Mouse (Mus musculus) ES-E14 (cell line): ENCODE data around the gene Brf1. TPM values are rescaled to one million over a fixed set of nuclear protein-coding genes. Genes with fewer than 3 reads are reported as not detected.

Source experiments
- DNase-seq: peaks from one replicate; pipeline ENCODE4 v3.0.0-alpha.2; 2013; ENCODE audit warnings: low read depth, low spot score
- H3K27ac ChIP-seq: 2 replicates; pipeline ENCODE4 v1.5.1; 2012; ENCODE audit warnings: low read depth, mild to moderate bottlenecking, low read length, moderate library complexity, mixed read lengths; ENCODE audit not compliant: poor library complexity, insufficient read depth, severe bottlenecking
- H3K36me3 ChIP-seq: 2 replicates; pipeline ENCODE4 v1.6.1; 2012; ENCODE audit warnings: mild to moderate bottlenecking, low read length, moderate library complexity, mixed read lengths; ENCODE audit not compliant: control insufficient read depth, poor library complexity, insufficient read depth, severe bottlenecking
- H3K4me1 ChIP-seq, 2 experiments: fragments of 150-350 bp in 1 of 2; sonication (generic) in 1 of 2; 2 replicates each; pipeline ENCODE4 v1.6.1; 2012; ENCODE audit warnings: low read length in 2 of 2, mild to moderate bottlenecking in 1 of 2, mixed read lengths in 1 of 2; ENCODE audit not compliant: control insufficient read depth in 2 of 2, insufficient read depth in 2 of 2, poor library complexity in 1 of 2
- H3K4me3 ChIP-seq, 2 experiments: fragments of 150-350 bp in 1 of 2; sonication (generic) in 1 of 2; 2 replicates each; pipeline ENCODE4 v1.5.1; 2012; ENCODE audit warnings: low read length in 2 of 2, low read depth in 1 of 2, mild to moderate bottlenecking in 1 of 2, mixed read lengths in 1 of 2; ENCODE audit not compliant: insufficient read depth in 1 of 2, poor library complexity in 1 of 2, severe bottlenecking in 1 of 2
- H3K9ac ChIP-seq: 2 replicates; pipeline ENCODE4 v1.6.1; 2012; ENCODE audit warnings: low read depth, mild to moderate bottlenecking, low read length, mixed read lengths; ENCODE audit not compliant: poor library complexity, insufficient read depth, severe bottlenecking
- H3K9me3 ChIP-seq: fragments of 150-350 bp; sonication (generic); 2 replicates; pipeline ENCODE4 v1.6.1; 2012; ENCODE audit warnings: low read depth, mild to moderate bottlenecking, low read length; ENCODE audit not compliant: control insufficient read depth, insufficient read depth
- CHD2 ChIP-seq: IDR thresholded peaks from 2 replicates; pipeline ENCODE4 v1.6.1; 2014; ENCODE audit warnings: mild to moderate bottlenecking, low read depth, low read length, inconsistent platforms
- HCFC1 ChIP-seq: IDR thresholded peaks from 2 replicates; pipeline ENCODE4 v1.6.1; 2012; ENCODE audit warnings: low read length, inconsistent platforms, borderline replicate concordance; ENCODE audit not compliant: insufficient read depth
- MAFK ChIP-seq: IDR thresholded peaks from 2 replicates; pipeline ENCODE4 v1.6.1; 2014; ENCODE audit warnings: mild to moderate bottlenecking, low read depth, low read length, inconsistent platforms; ENCODE audit not compliant: insufficient read depth
- ZC3H11A ChIP-seq: IDR thresholded peaks from 2 replicates; pipeline ENCODE4 v1.6.1; 2012; ENCODE audit warnings: low read depth, mild to moderate bottlenecking, inconsistent platforms, low read length, borderline replicate concordance
- ZNF384 ChIP-seq: IDR thresholded peaks from 2 replicates; pipeline ENCODE4 v1.6.1; 2012; ENCODE audit warnings: low read depth, low read length, inconsistent platforms
- in situ Hi-C, 2 experiments: fragments of 600-800 bp; cut with MboI; formaldehyde crosslinking; loops; one replicate each; pipeline ENCODE4 v1.15.1; 2025; ENCODE audit warnings: low sequenced_read_pairs in 2 of 2, inconsistent platforms in 1 of 2; ENCODE audit not compliant: unreplicated experiment in 2 of 2
- total RNA-seq: library from RNA; depleted of rRNA; stranded (reverse); fragments of 300-350 nt; gene quantifications from 2 replicates; pipeline ENCODE4 v1.2.3, GENCODE M21; 2012

The Brf1 gene
- total RNA-seq, 1 experiment = 56.4 TPM

GRCm38 (mm10) chr12:113036996-113037395 is 36.5 kb upstream of the Brf1 start:
- Histone ChIP-seq H3K4me3 (no peak overlapping the region), H3K9me3 (no peaks in the 10 kb centered on the region), H3K27ac (no peak overlapping the region), H3K9ac (no peak overlapping the region), H3K4me1 (no peaks in the 10 kb centered on the region), H3K36me3 (no peaks in the 10 kb centered on the region; the same call in 1 of the 2 replicates)
- DNase-seq = no peak
- TF ChIP-seq CHD2 = no peak
- TF ChIP-seq HCFC1 = no peak
- no peak for TF ChIP-seq ZNF384
- TF ChIP-seq ZC3H11A = no peak
- TF ChIP-seq MAFK = no peak
- in situ Hi-C loops = no loop called here

GRCm38 (mm10) chr12:113035093-113035492 is 34.6 kb upstream of the Brf1 start:
- no peaks in the 10 kb centered on the region for H3K9me3 ChIP-seq
- no peak overlapping the region for H3K9ac ChIP-seq
- no peak for TF ChIP-seq HCFC1
- no peak for TF ChIP-seq ZNF384
- TF ChIP-seq ZC3H11A = no peak
- no peak for TF ChIP-seq MAFK
- no peak for TF ChIP-seq CHD2
- in situ Hi-C loops = no loop called here
- no peak overlapping the region for H3K4me3 ChIP-seq
- no peaks in the 10 kb centered on the region for H3K4me1 ChIP-seq
- H3K27ac ChIP-seq = no peak overlapping the region
- no peaks in the 10 kb centered on the region; the same call in 1 of the 2 replicates for H3K36me3 ChIP-seq
- DNase-seq = no peak

- no peak for DNase-seq
- no peak overlapping the region for H3K9ac ChIP-seq
- H3K27ac ChIP-seq = no peak overlapping the region
- no peaks in the 10 kb centered on the region for H3K4me1 ChIP-seq
- H3K4me3 ChIP-seq = no peak overlapping the region
- no peaks in the 10 kb centered on the region for H3K9me3 ChIP-seq
- no peaks in the 10 kb centered on the region; the same call in 1 of the 2 replicates for H3K36me3 ChIP-seq
- no peak for TF ChIP-seq ZNF384
- TF ChIP-seq MAFK = no peak
- in situ Hi-C loops = no loop called here
Measured at GRCm38 (mm10) chr12:113032296-113033250, 32.1 kb upstream of the Brf1 start.

- DNase-seq = no peak
- Histone ChIP-seq H3K36me3 (no peaks in the 10 kb centered on the region; the same call in 1 of the 2 replicates), H3K9ac (no peak overlapping the region), H3K4me1 (no peaks in the 10 kb centered on the region), H3K4me3 (no peak overlapping the region), H3K9me3 (no peaks in the 10 kb centered on the region), H3K27ac (no peak overlapping the region)
- TF ChIP-seq MAFK (no peak), HCFC1 (no peak), CHD2 (no peak), ZNF384 (no peak), ZC3H11A (no peak)
- in situ Hi-C loops = no loop called here
Measured at GRCm38 (mm10) chr12:113031441-113031840, 30.9 kb upstream of the Brf1 start.
